Mouse (Mus musculus) MEL (cell line): Measurements from ENCODE around the gene Rab21. TPM values are rescaled to one million over a fixed set of nuclear protein-coding genes. Genes with fewer than 3 reads are reported as not detected.

Experiments used
- DNase-seq: peaks from one replicate; pipeline ENCODE4 v3.0.0; 2011; ENCODE audit warnings: low read depth, low spot score
- H3K27ac ChIP-seq: 2 replicates; pipeline ENCODE4 v1.5.1; 2012; ENCODE audit warnings: low read depth, mild to moderate bottlenecking, control low read depth, low read length, moderate library complexity; ENCODE audit not compliant: control insufficient read depth
- H3K27me3 ChIP-seq, 2 experiments: fragments of 150-350 bp in 1 of 2; sonication (generic) in 1 of 2; 2 replicates each; pipeline ENCODE4 v1.6.1; 2012; ENCODE audit warnings: low read length in 2 of 2, mild to moderate bottlenecking in 2 of 2, improper control_type of control experiment in 1 of 2, moderate library complexity in 1 of 2; ENCODE audit not compliant: insufficient read depth in 2 of 2, control insufficient read depth in 1 of 2
- H3K36me3 ChIP-seq, 2 experiments: 2 replicates each; pipeline ENCODE4 v1.6.1; 2012 to 2014; ENCODE audit warnings: low read length in 2 of 2, improper control_type of control experiment in 1 of 2, inconsistent platforms in 1 of 2, mild to moderate bottlenecking in 1 of 2; ENCODE audit not compliant: insufficient read depth in 2 of 2, control insufficient read depth in 1 of 2
- H3K4me1 ChIP-seq, 2 experiments: fragments of 150-350 bp in 1 of 2; sonication (generic) in 1 of 2; 2 replicates each; pipeline ENCODE4 v1.6.1; 2012; ENCODE audit warnings: low read length in 2 of 2, improper control_type of control experiment in 1 of 2, mild to moderate bottlenecking in 1 of 2; ENCODE audit not compliant: insufficient read depth in 2 of 2, control insufficient read depth in 1 of 2
- H3K4me3 ChIP-seq, 2 experiments: fragments of 150-350 bp in 1 of 2; sonication (generic) in 1 of 2; 2 replicates each; pipeline ENCODE4 v1.5.1; 2012; ENCODE audit warnings: low read depth in 2 of 2, low read length in 2 of 2, mild to moderate bottlenecking in 2 of 2, moderate library complexity in 2 of 2, control low read depth in 1 of 2, improper control_type of control experiment in 1 of 2; ENCODE audit not compliant: control insufficient read depth in 1 of 2, insufficient read depth in 1 of 2
- H3K79me2 ChIP-seq: 2 replicates; pipeline ENCODE4 v1.6.1; 2012; ENCODE audit warnings: mild to moderate bottlenecking, low read length, moderate library complexity; ENCODE audit not compliant: control insufficient read depth, poor library complexity, insufficient read depth
- H3K9ac ChIP-seq: 2 replicates; pipeline ENCODE4 v1.6.1; 2012; ENCODE audit warnings: low read depth, mild to moderate bottlenecking, control low read depth, low read length, moderate library complexity; ENCODE audit not compliant: control insufficient read depth, poor library complexity, severe bottlenecking
- H3K9me3 ChIP-seq: fragments of 150-350 bp; sonication (generic); replicated peaks from 2 replicates; pipeline ENCODE4 v1.6.1; 2012; ENCODE audit warnings: mild to moderate bottlenecking, low read length, improper control_type of control experiment, moderate library complexity; ENCODE audit not compliant: insufficient read depth
- CHD2 ChIP-seq: IDR thresholded peaks from 2 replicates; pipeline ENCODE4 v1.6.1; 2011; ENCODE audit warnings: low read length, improper control_type of control experiment
- CTCF ChIP-seq, 3 experiments: IDR thresholded peaks in 2 of 3; conservative IDR thresholded peaks in 1 of 3; 2 replicates each; pipeline ENCODE4 v1.5.1; 2011 to 2012; ENCODE audit warnings: low read length in 3 of 3, low read depth in 2 of 3, mild to moderate bottlenecking in 2 of 3, improper control_type of control experiment in 1 of 3, inconsistent platforms in 1 of 3, mixed read lengths in 1 of 3, moderate library complexity in 1 of 3; ENCODE audit not compliant: control insufficient read depth in 1 of 3, insufficient read depth in 1 of 3, poor library complexity in 1 of 3, severe bottlenecking in 1 of 3
- E2F4 ChIP-seq: IDR thresholded peaks from 2 replicates; pipeline ENCODE4 v1.6.1; 2011; ENCODE audit warnings: low read depth, low read length, improper control_type of control experiment, borderline replicate concordance
- KAT2A ChIP-seq: conservative IDR thresholded peaks from 2 replicates; pipeline ENCODE4 v1.6.1; 2012; ENCODE audit warnings: low read depth, low read length, improper control_type of control experiment, inconsistent platforms
- MEF2A ChIP-seq: IDR thresholded peaks from 2 replicates; pipeline ENCODE4 v1.6.1; 2014; ENCODE audit warnings: low read depth, mild to moderate bottlenecking, inconsistent platforms, low read length, improper control_type of control experiment; ENCODE audit not compliant: poor library complexity, insufficient replicate concordance, severe bottlenecking; ENCODE audit errors: extremely low read depth
- RCOR1 ChIP-seq: IDR thresholded peaks from 2 replicates; pipeline ENCODE4 v1.6.1; 2012; ENCODE audit warnings: low read depth, mild to moderate bottlenecking, inconsistent platforms, low read length, improper control_type of control experiment
- SMC3 ChIP-seq: IDR thresholded peaks from 2 replicates; pipeline ENCODE4 v1.6.1; 2011; ENCODE audit warnings: low read depth, low read length, improper control_type of control experiment
- TBP ChIP-seq: IDR thresholded peaks from 2 replicates; pipeline ENCODE4 v1.8.0; 2011; ENCODE audit warnings: low read depth, low read length, improper control_type of control experiment
- polyA plus RNA-seq, 2 experiments: library from polyadenylated mRNA; stranded (reverse) in 1 of 2; unstranded in 1 of 2; fragments of >175 nt in 1 of 2; fragments of >200 nt in 1 of 2; gene quantifications; 2 replicates each; pipeline versions ENCODE4 v1.2.1 to v1.2.4; 2012; ENCODE audit warnings: low replicate concordance in 2 of 2, low read depth in 1 of 2; ENCODE audit not compliant: insufficient read length in 2 of 2, insufficient read depth in 1 of 2, missing spikeins in 1 of 2
- total RNA-seq: library from RNA; depleted of rRNA; stranded (reverse); fragments of 300-350 nt; gene quantifications from 2 replicates; pipeline ENCODE4 v1.2.3, GENCODE M21; 2012; rRNA removed

The Rab21 gene
- total and polyA plus RNA-seq, 3 experiments = 12.9 to 31.5 (median 20.9) TPM

DNA sequence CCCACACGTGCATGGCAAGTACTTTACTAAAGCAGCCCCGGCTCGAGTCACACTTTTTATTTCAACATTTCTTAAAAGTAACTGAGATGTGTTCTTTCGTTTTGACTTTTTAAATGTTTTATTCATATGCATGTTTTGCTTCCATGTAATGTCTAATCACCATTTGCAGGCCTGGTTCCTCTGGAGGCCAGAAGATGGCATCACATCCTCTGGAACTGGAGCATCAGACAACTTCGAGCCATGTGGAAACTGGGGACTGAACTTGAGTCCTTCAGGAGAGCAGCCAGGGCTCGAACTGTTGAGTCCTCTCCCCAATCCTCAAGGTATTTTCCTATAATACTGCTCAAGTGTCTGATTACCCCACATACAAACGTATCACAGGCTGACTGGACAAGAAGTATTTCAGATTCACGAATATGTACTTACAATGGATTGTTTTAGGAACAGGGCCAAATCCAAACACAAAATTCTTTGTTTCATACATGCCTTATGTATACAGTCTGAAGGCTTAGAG lies 74.3 kb downstream of the Rab21 start:
- no peak overlapping the region for H3K4me3 ChIP-seq
- peaks cover 39% of the 10 kb centered on the region for H3K79me2 ChIP-seq
- H3K9me3 ChIP-seq = no peaks in the 10 kb centered on the region
- no peak overlapping the region for H3K27ac ChIP-seq
- no peak overlapping the region for H3K9ac ChIP-seq
- DNase-seq = peak; percentile 18
- H3K4me1 ChIP-seq = peaks cover 6 to 8% of the 10 kb centered on the region in 2 experiments
- peaks cover 5 to 13% of the 10 kb centered on the region in 2 experiments for H3K36me3 ChIP-seq
- TF ChIP-seq CTCF (IDR thresholded peaks at IDR 0.05 in 2 of 3, conservative IDR thresholded peaks at IDR 0.05 in 1 of 3; ENCODE audit: control insufficient read depth in 1 of 3, insufficient read depth in 1 of 3, low read depth in 2 of 3, low read length in 3 of 3, poor library complexity in 1 of 3, severe bottlenecking in 1 of 3) (peak in 1 of 3 experiments; percentile 13; a peak in 1 of 6 replicates), TBP (no peak), SMC3 (peak; percentile 5; the same call in 1 of the 2 replicates)
- H3K27me3 ChIP-seq = no peaks in the 10 kb centered on the region

DNA sequence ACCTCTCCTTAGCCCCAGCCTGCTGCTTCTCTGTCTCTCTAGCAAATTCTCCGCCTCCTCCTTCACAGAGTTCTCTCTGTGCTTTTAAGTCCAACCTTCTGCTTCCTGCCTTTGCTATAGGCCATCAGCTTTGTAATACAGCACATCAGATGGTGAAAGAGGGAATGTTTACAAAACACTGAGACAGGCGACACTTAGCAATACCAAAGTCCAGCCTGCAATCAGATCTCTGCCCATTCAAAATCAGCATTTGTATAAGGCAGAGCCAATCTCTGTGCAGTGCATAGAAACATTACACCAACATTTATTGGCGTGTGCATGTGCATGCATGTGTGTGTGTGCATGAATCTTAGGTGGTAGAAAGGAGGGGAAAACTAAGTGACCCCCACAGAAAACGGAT lies 77.5 kb downstream of the Rab21 start:
- Histone ChIP-seq H3K36me3 (peaks cover 9 to 14% of the 10 kb centered on the region in 2 experiments), H3K27ac (no peak overlapping the region), H3K4me1 (peaks cover 10% of the 10 kb centered on the region in 2 experiments)
- DNase-seq = no peak
- TF ChIP-seq MEF2A = no peak
- no peak for TF ChIP-seq KAT2A
- no peak for TF ChIP-seq E2F4
- TF ChIP-seq CHD2 = no peak
- TF ChIP-seq RCOR1 = no peak
- TF ChIP-seq, all 39 proteins: peak for 0
- H3K9me3 ChIP-seq = no peaks in the 10 kb centered on the region
- no peak overlapping the region for H3K9ac ChIP-seq
- H3K79me2 ChIP-seq = peaks cover 14% of the 10 kb centered on the region
- H3K27me3 ChIP-seq = no peaks in the 10 kb centered on the region
- no peak overlapping the region for H3K4me3 ChIP-seq

Other genes starting within 250 kb of the Rab21 start
- gene Tph2, start 130.6 kb downstream of the Rab21 start, total RNA-seq = not detected in 2 replicates
- not detected for gene Tph2, start 130.6 kb downstream of the Rab21 start, polyA plus RNA-seq
- 9.4 and 13.4 TPM in 2 replicates for gene Tbc1d15, start 64.1 kb downstream of the Rab21 start, total RNA-seq
- gene Tbc1d15, start 64.1 kb downstream of the Rab21 start, polyA plus RNA-seq = 10 to 100 TPM in 1 of 2 experiments, not detected in 1; 46.4 TPM
- gene Tmem19, start 46.9 kb upstream of the Rab21 start, total RNA-seq = 10.7 and 12.1 TPM in 2 replicates
- gene Tmem19, start 46.9 kb upstream of the Rab21 start, polyA plus RNA-seq = 10 to 100 TPM in 1 of 2 experiments, not detected in 1; 16.6 TPM
- gene Thap2, start 68.8 kb upstream of the Rab21 start, total RNA-seq = 4.3 and 5.9 TPM in 2 replicates
- 1 to 10 TPM in 1 of 2 experiments, not detected in 1; 5.8 TPM for gene Thap2, start 68.8 kb upstream of the Rab21 start, polyA plus RNA-seq
- gene Zfc3h1, start 69.4 kb upstream of the Rab21 start, total RNA-seq = 14.4 and 16.7 TPM in 2 replicates
- gene Zfc3h1, start 69.4 kb upstream of the Rab21 start, polyA plus RNA-seq = 10 to 100 TPM in 1 of 2 experiments, not detected in 1; 28.7 TPM